Mouse (Mus musculus): ENCODE measurements around the gene Gm49342. TPM values are rescaled to one million over a fixed set of nuclear protein-coding genes. Genes with fewer than 3 reads are reported as not detected.
"Not testable (repeated sequence)": the region's sequence is repeated elsewhere in the genome, so short reads cannot be mapped to it uniquely, and the experiment has no call there.

Gene Gm49342
- polyA plus RNA-seq, 2 experiments = 65.9 TPM; not detected in 1

GRCm38 (mm10) chr14:50908126-50908525 lies 36.2 kb upstream of the Gm49342 start:
- no peak for DNase-seq (ENCODE audit: low read depth in 3 of 3, low spot score in 3 of 3)
- H3K4me3 ChIP-seq (ENCODE audit: insufficient read depth in 1 of 2, low read depth in 2 of 2, low read length in 2 of 2) = no peak overlapping the region
- no peak for ATAC-seq (ENCODE audit: insufficient read depth)
- H3K36me3 ChIP-seq (replicated peaks; ENCODE audit: control insufficient read depth, insufficient read depth, low read depth) = no peaks in the 10 kb centered on the region; the same call in 1 of the 2 replicates
- no peak overlapping the region for H3K9ac ChIP-seq (replicated peaks)
- H3K27me3 ChIP-seq (ENCODE audit: control insufficient read depth, insufficient read depth, low read length) = no peaks in the 10 kb centered on the region
- no peak overlapping the region for H3K27ac ChIP-seq
- WGBS (ENCODE audit: insufficient replicate concordance) = 46% methylated on average over 4 of the region's 4 CpGs
- TF ChIP-seq CTCF (IDR thresholded peaks at IDR 0.05; ENCODE audit: low read depth) (no peak), EP300 (IDR thresholded peaks at IDR 0.05; ENCODE audit: low read depth) (no peak)
- H3K4me2 ChIP-seq (ENCODE audit: low read depth) = no peak overlapping the region
- no peaks in the 10 kb centered on the region for H3K9me3 ChIP-seq (ENCODE audit: control insufficient read depth, low read length)
- H3K4me1 ChIP-seq (replicated peaks; ENCODE audit: control insufficient read depth in 2 of 2, insufficient read depth in 2 of 2, low read length in 1 of 2) = peaks cover 0 to 2% of the 10 kb centered on the region in 2 experiments; a peak in 1 of 4 replicates

- H3K4me2 ChIP-seq (ENCODE audit: low read depth) = no peak overlapping the region
- H3K9me3 ChIP-seq (ENCODE audit: control insufficient read depth, low read length) = no peaks in the 10 kb centered on the region
- no peak overlapping the region for H3K9ac ChIP-seq (replicated peaks)
- ATAC-seq (ENCODE audit: insufficient read depth) (no peak), DNase-seq (ENCODE audit: low read depth in 3 of 3, low spot score in 3 of 3) (no peak)
- H3K4me1 ChIP-seq (replicated peaks; ENCODE audit: control insufficient read depth in 2 of 2, insufficient read depth in 2 of 2, low read length in 1 of 2) = no peaks in the 10 kb centered on the region
- no peaks in the 10 kb centered on the region for H3K27me3 ChIP-seq (ENCODE audit: control insufficient read depth, insufficient read depth, low read length)
- TF ChIP-seq EP300 (IDR thresholded peaks at IDR 0.05; ENCODE audit: low read depth) (no peak), CTCF (IDR thresholded peaks at IDR 0.05; ENCODE audit: low read depth) (no peak)
- 59% methylated on average over 3 of the region's 3 CpGs for WGBS (ENCODE audit: insufficient replicate concordance)
- no peak overlapping the region for H3K4me3 ChIP-seq (ENCODE audit: insufficient read depth in 1 of 2, low read depth in 2 of 2, low read length in 2 of 2)
- no peak overlapping the region for H3K27ac ChIP-seq
- H3K36me3 ChIP-seq (replicated peaks; ENCODE audit: control insufficient read depth, insufficient read depth, low read depth) = peaks cover 7% of the 10 kb centered on the region
These were observed 33.0 kb upstream of the Gm49342 start for GRCm38 (mm10) chr14:50911356-50911755.

- H3K27me3 ChIP-seq (ENCODE audit: control insufficient read depth, insufficient read depth, low read length); H3K4me1 ChIP-seq (replicated peaks; ENCODE audit: control insufficient read depth in 2 of 2, insufficient read depth in 2 of 2, low read length in 1 of 2); H3K9me3 ChIP-seq (ENCODE audit: control insufficient read depth, low read length); H3K27ac ChIP-seq; ATAC-seq (ENCODE audit: insufficient read depth); DNase-seq (ENCODE audit: low read depth in 3 of 3, low spot score in 3 of 3): not testable (repeated sequence)
- WGBS (ENCODE audit: insufficient replicate concordance) = 69% methylated on average over 1 of the region's 1 CpGs
- Histone ChIP-seq H3K36me3 (replicated peaks; ENCODE audit: control insufficient read depth, insufficient read depth, low read depth) (peaks cover 21% of the 10 kb centered on the region), H3K4me3 (ENCODE audit: insufficient read depth in 1 of 2, low read depth in 2 of 2, low read length in 2 of 2) (peak overlapping the region in 1 of 2 experiments; percentile 85; a peak in 2 of 4 replicates), H3K4me2 (ENCODE audit: low read depth) (peak overlapping the region; percentile 96), H3K9ac (replicated peaks) (peak overlapping the region; percentile 89)
These were observed 20.9 kb upstream of the Gm49342 start for GRCm38 (mm10) chr14:50923437-50923836.

GRCm38 (mm10) chr14:50924281-50925064 lies 19.8 kb upstream of the Gm49342 start, which contains the start of the genes Osgep and Apex1:
Gene Osgep, minus strand, starts transcription at chr14:50924893.
Gene Apex1, plus strand, starts transcription at chr14:50924968.
- peak; percentile 90 to 92 (median 92) for DNase-seq (ENCODE audit: low read depth in 3 of 3, low spot score in 3 of 3)
- Histone ChIP-seq H3K9me3 (ENCODE audit: control insufficient read depth, low read length) (no peaks in the 10 kb centered on the region), H3K27ac (peak within 1 kb of the TSS; percentile 88), H3K4me3 (ENCODE audit: insufficient read depth in 1 of 2, low read depth in 2 of 2, low read length in 2 of 2) (peak within 1 kb of the TSS; percentile 77 to 85), H3K27me3 (ENCODE audit: control insufficient read depth, insufficient read depth, low read length) (no peaks in the 10 kb centered on the region), H3K9ac (replicated peaks) (peak within 1 kb of the TSS; percentile 89), H3K4me1 (replicated peaks; ENCODE audit: control insufficient read depth in 2 of 2, insufficient read depth in 2 of 2, low read length in 1 of 2) (peaks cover 0 to 6% of the 10 kb centered on the region in 2 experiments; a peak in 3 of 4 replicates), H3K4me2 (ENCODE audit: low read depth) (peak within 1 kb of the TSS; percentile 96), H3K36me3 (replicated peaks; ENCODE audit: control insufficient read depth, insufficient read depth, low read depth) (peaks cover 31% of the 10 kb centered on the region)
- WGBS (ENCODE audit: insufficient replicate concordance) = under 1% methylated on average over 57 of the region's 57 CpGs
- ATAC-seq (ENCODE audit: insufficient read depth) = peak; percentile 90
- TF ChIP-seq CTCF (IDR thresholded peaks at IDR 0.05; ENCODE audit: low read depth) (no peak), EP300 (IDR thresholded peaks at IDR 0.05; ENCODE audit: low read depth) (no peak)

GRCm38 (mm10) chr14:50925111-50925920 lies 19.0 kb upstream of the Gm49342 start:
- peak overlapping the region; percentile 77 to 85 for H3K4me3 ChIP-seq (ENCODE audit: insufficient read depth in 1 of 2, low read depth in 2 of 2, low read length in 2 of 2)
- peaks cover 31% of the 10 kb centered on the region for H3K36me3 ChIP-seq (replicated peaks; ENCODE audit: control insufficient read depth, insufficient read depth, low read depth)
- no peak for TF ChIP-seq CTCF (IDR thresholded peaks at IDR 0.05; ENCODE audit: low read depth)
- no peak for TF ChIP-seq EP300 (IDR thresholded peaks at IDR 0.05; ENCODE audit: low read depth)
- peak overlapping the region; percentile 72 for H3K27ac ChIP-seq
- WGBS (ENCODE audit: insufficient replicate concordance) = under 1% methylated on average over 38 of the region's 38 CpGs
- no peaks in the 10 kb centered on the region for H3K27me3 ChIP-seq (ENCODE audit: control insufficient read depth, insufficient read depth, low read length)
- H3K4me2 ChIP-seq (ENCODE audit: low read depth) = peak overlapping the region; percentile 96
- peaks cover 3 to 13% of the 10 kb centered on the region in 2 experiments; a peak in 3 of 4 replicates for H3K4me1 ChIP-seq (replicated peaks; ENCODE audit: control insufficient read depth in 2 of 2, insufficient read depth in 2 of 2, low read length in 1 of 2)
- H3K9ac ChIP-seq (replicated peaks) = peak overlapping the region; percentile 69
- H3K9me3 ChIP-seq (ENCODE audit: control insufficient read depth, low read length) = no peaks in the 10 kb centered on the region
- DNase-seq (ENCODE audit: low read depth in 3 of 3, low spot score in 3 of 3) (peak in 2 of 3 experiments; percentile 37 to 42), ATAC-seq (ENCODE audit: insufficient read depth) (peak; percentile 68)
